Mouse (Mus musculus): ENCODE results near the gene Ccdc85c. TPM values are rescaled to one million over a fixed set of nuclear protein-coding genes. Genes with fewer than 3 reads are reported as not detected.

Ccdc85c gene
- polyA plus RNA-seq, 1 experiment from 2014 or later, result 9.3 TPM

DNA sequence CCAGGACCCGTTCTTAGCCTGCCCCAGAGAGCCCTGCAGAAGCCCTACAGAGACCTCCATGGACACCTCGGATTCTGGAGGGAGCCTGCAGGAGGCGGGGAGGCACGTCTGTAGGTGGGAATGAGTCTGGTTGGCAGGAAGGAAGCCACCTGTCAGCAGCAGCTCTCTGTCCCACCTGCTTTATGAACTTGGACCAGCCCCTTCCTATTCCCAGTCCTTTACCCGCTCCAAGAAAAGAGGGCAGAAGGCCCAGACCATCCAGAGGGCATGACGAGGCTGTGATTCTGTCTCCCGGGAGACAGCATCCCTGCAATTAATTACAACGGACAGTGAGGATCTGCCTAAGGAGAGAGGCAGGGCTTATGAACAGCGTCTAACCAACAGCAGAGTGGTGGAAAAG, 43.3 kb downstream of the Ccdc85c start:
- H3K4me2 ChIP-seq (replicated peaks), result no peak overlapping the region
- H3K27ac ChIP-seq, result no peak overlapping the region
- H3K4me3 ChIP-seq (replicated peaks), result no peak overlapping the region
- no peak overlapping the region for H3K9ac ChIP-seq
- no peak for ATAC-seq
- H3K9me3 ChIP-seq, result no peaks in the 10 kb centered on the region
- peaks cover 42% of the 10 kb centered on the region for H3K4me1 ChIP-seq (replicated peaks)
- no peaks in the 10 kb centered on the region for H3K27me3 ChIP-seq (replicated peaks)
- H3K36me3 ChIP-seq, result no peaks in the 10 kb centered on the region
- 52% methylated on average over 9 of the region's 9 CpGs for WGBS

DNA sequence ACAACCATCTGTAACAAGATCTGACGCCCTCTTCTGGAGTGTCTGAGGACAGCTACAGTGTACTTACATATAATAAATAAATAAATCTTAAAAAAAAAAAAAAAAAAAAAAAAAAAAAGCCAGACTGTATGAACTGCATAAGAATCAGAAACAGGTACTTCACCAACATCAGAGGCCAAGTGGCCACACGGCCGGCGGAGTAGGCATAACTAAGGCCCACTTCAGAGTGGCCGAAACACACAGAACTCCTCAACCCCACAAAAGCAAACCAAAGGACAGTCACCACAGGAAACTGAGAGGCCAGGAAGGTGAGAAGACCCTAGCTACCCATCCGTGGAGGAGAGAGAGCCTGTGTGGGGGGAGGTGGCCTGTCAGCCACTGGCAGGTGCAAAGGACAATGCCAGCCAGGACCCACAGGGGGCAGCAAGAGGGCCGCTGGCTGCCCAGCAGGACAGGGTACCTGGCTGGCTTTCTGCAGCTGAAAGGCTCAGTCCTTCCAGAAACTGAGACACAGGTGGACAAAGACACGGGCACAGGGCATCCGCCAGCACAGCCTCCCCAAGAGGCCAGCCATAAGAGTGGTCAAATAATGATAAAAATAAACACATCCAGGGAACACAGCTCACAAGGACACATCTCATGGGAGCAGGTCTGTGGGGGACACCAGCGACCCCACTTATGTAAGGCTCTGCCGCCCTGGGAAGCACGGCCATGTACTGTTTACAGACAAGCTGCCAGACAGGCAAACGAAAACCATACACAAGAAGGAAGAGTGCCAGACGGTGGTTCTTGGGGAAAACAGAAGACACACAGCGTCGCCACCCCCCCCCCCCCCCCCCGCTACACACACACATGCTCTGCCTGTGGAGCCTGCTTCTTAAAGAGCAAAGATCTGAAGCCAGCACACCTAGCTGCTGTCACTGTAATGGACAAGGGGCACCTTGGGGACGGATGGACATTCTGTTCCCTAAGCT, 44.1 kb downstream of the Ccdc85c start:
- Histone ChIP-seq H3K4me1 (replicated peaks) (peaks cover 37% of the 10 kb centered on the region), H3K4me2 (replicated peaks) (no peak overlapping the region), H3K9me3 (no peaks in the 10 kb centered on the region), H3K27ac (no peak overlapping the region), H3K4me3 (replicated peaks) (no peak overlapping the region), H3K9ac (no peak overlapping the region), H3K36me3 (no peaks in the 10 kb centered on the region), H3K27me3 (replicated peaks) (no peaks in the 10 kb centered on the region)
- no peak for ATAC-seq
- WGBS, result 51% methylated on average over 17 of the region's 18 CpGs

DNA sequence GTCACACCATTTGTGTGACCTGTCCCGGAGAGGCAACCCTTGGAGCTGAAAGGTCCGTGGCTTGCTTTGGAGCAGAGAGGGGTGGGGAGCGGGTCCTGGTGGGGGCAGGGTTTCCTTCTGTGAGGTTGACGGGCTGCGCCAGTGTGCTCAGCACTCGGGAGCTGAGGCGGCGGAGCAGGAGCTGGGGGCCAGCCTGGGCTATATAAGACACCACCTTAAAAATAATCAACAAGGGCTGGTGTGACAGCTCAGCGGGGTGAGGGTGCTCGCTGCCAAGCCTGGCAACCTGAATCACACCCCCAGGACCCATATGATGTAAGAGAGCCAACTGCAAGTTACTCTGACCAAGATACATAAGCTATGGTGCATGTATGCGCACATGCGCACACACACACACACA, 45.1 kb downstream of the Ccdc85c start:
- H3K36me3 ChIP-seq, result no peaks in the 10 kb centered on the region
- H3K4me3 ChIP-seq (replicated peaks), result no peak overlapping the region
- WGBS, result 79% methylated on average over 12 of the region's 12 CpGs
- H3K27ac ChIP-seq, result no peak overlapping the region
- H3K9ac ChIP-seq, result no peak overlapping the region
- no peak for ATAC-seq
- no peak overlapping the region for H3K4me2 ChIP-seq (replicated peaks)
- H3K9me3 ChIP-seq, result no peaks in the 10 kb centered on the region
- H3K4me1 ChIP-seq (replicated peaks), result peaks cover 38% of the 10 kb centered on the region
- H3K27me3 ChIP-seq (replicated peaks), result no peaks in the 10 kb centered on the region

DNA sequence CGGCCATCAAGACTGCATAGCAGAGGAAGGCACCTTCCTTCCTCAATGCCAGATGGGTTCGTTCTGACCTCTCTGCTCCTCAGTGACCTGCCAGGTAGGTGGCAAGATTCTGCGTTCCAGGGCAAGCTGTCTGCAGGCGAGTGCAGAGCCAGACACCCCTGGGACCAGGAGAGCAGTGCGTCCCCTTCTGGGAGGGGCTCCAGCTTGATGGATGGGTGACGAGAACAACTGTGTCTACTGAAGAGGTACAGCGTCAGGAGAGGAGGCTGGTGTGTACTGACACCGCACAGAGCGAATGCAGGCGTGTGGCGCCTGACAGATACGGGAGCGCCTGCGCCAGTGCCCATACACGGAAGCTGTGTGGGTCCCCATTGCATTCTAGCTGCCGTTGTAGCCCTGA, 47.7 kb downstream of the Ccdc85c start:
- H3K4me1 ChIP-seq (replicated peaks), result peaks cover 31% of the 10 kb centered on the region
- H3K36me3 ChIP-seq, result no peaks in the 10 kb centered on the region
- H3K9me3 ChIP-seq, result no peaks in the 10 kb centered on the region
- H3K4me2 ChIP-seq (replicated peaks), result no peak overlapping the region
- H3K27ac ChIP-seq, result no peak overlapping the region
- H3K9ac ChIP-seq, result no peak overlapping the region
- 80% methylated on average over 16 of the region's 16 CpGs for WGBS
- no peak for ATAC-seq
- H3K4me3 ChIP-seq (replicated peaks), result no peak overlapping the region
- no peaks in the 10 kb centered on the region for H3K27me3 ChIP-seq (replicated peaks)

DNA sequence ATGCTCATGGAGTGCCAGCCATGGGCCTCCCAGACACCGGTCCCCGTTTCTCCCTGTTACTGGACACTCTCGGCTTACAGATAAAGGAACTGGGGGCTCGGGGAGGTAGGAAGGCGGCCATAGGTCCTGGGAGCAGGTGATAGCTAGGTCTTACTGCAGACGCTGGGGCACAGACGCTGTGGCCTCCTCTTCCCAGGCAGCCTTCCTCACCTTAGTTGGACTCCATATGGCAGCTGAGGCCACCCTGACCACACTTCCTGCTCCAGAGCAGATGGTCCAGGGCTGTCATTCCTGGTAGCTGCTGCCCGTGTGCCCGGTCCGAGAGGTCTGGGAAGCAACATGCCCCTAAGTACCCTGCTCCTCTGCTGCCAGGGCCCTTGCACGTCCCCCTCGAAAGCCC, 48.3 kb downstream of the Ccdc85c start:
- Histone ChIP-seq H3K4me1 (replicated peaks) (peaks cover 28% of the 10 kb centered on the region), H3K9ac (no peak overlapping the region), H3K27ac (no peak overlapping the region), H3K36me3 (no peaks in the 10 kb centered on the region), H3K4me2 (replicated peaks) (no peak overlapping the region), H3K4me3 (replicated peaks) (no peak overlapping the region), H3K27me3 (replicated peaks) (no peaks in the 10 kb centered on the region), H3K9me3 (no peaks in the 10 kb centered on the region)
- WGBS, result 84% methylated on average over 12 of the region's 12 CpGs
- ATAC-seq, result no peak

DNA sequence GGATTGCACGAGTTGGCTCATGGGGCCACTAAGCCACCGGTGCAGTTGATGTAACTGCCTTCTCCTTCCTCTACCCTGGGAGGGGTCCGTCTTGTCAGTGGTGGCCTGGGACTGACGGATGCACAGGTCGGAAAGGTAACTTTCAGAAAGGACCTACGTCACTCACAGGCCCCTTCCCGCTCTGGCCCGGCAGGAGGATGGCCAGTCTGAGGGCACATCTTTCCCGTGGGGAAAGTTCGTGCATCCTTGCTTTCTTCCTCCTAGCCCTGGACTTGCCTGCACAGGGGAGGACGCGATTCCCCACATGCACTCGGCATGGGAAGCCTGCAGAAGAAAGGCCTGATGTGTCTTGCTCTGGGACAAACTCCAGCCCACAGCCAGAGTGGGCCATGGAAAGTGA, 49.0 kb downstream of the Ccdc85c start:
- no peak for ATAC-seq
- Histone ChIP-seq H3K4me2 (replicated peaks) (no peak overlapping the region), H3K4me3 (replicated peaks) (no peak overlapping the region), H3K4me1 (replicated peaks) (peaks cover 26% of the 10 kb centered on the region), H3K27ac (no peak overlapping the region), H3K9me3 (no peaks in the 10 kb centered on the region), H3K9ac (no peak overlapping the region), H3K27me3 (replicated peaks) (no peaks in the 10 kb centered on the region), H3K36me3 (no peaks in the 10 kb centered on the region)
- WGBS, result 79% methylated on average over 13 of the region's 13 CpGs

DNA sequence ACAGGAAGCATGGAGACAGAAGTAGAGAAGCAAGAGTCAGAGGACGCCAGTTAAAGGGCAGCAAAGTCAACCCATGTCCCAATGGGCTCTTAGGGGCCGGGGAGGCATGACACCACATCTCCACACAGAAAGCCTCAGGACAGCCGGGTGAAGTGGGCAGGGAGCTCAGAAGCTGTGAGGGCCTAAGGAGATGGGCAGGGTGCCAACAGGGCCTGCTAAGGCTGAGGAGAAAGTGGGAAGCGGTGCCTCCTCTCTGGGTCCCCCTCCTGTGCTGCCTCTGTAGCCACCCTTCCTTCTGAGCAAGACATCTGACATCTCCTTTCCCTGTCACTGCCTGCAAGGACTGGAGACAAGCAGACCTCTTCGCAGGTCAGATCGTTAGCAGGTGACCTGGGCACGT, 49.4 kb downstream of the Ccdc85c start:
- no peaks in the 10 kb centered on the region for H3K36me3 ChIP-seq
- H3K4me3 ChIP-seq (replicated peaks), result no peak overlapping the region
- H3K27me3 ChIP-seq (replicated peaks), result no peaks in the 10 kb centered on the region
- ATAC-seq, result no peak
- H3K9me3 ChIP-seq, result no peaks in the 10 kb centered on the region
- H3K4me1 ChIP-seq (replicated peaks), result peaks cover 27% of the 10 kb centered on the region
- H3K27ac ChIP-seq, result no peak overlapping the region
- H3K9ac ChIP-seq, result no peak overlapping the region; the same call in 1 of the 2 replicates
- whole genome bisulfite sequencing, result 79% methylated on average over 7 of the region's 7 CpGs
- no peak overlapping the region for H3K4me2 ChIP-seq (replicated peaks)

DNA sequence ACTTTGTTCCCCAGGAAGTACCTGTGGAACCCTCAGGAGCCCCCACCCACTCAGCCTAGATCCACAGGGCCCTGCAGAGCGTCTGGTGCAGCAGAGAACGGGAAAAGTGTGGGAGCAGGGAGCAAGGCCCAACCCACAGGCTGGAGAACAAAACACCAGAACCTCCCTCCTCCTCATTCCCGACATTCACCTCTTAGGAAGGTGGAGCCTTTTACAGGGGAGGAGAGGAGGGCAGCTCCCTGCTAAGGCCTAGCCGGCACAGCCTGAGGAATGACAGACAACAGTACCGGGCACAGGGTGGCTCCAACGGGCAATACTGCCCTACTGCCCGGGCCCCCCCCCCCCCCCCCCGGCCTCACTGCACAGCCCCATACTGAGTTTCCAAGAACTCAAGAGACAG, 51.9 kb downstream of the Ccdc85c start:
- H3K27ac ChIP-seq, result peak overlapping the region; percentile 27; the same call in 1 of the 2 replicates
- no peak overlapping the region for H3K4me3 ChIP-seq (replicated peaks)
- no peak overlapping the region for H3K4me2 ChIP-seq (replicated peaks)
- H3K4me1 ChIP-seq (replicated peaks), result peaks cover 49% of the 10 kb centered on the region
- H3K27me3 ChIP-seq (replicated peaks), result no peaks in the 10 kb centered on the region
- H3K9me3 ChIP-seq, result no peaks in the 10 kb centered on the region
- ATAC-seq, result 0 out of 2 replicates have a peak, but pooled peaks have one; percentile 21
- no peak overlapping the region for H3K9ac ChIP-seq
- WGBS, result 38% methylated on average over 8 of the region's 8 CpGs
- no peaks in the 10 kb centered on the region for H3K36me3 ChIP-seq

DNA sequence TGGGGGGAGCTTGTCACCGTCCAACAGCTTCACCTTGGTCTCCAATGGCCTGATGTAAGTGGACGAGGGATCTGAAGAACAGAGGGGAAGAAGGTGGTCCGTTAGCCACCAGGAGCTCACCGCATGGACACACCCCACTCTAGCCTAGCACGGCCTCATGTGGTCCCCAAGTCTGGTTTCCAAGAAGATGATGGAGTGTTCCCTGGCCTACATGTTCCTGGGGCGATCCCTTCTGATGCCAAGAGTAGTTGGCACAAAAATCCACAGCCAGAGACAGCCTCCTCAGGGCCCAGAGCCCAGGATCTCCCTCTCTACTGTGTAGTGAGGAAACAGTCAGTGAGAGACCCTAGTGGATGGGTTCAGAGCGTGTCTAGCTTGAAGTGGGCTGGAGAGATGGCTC, 53.5 kb downstream of the Ccdc85c start:
- Histone ChIP-seq H3K4me3 (replicated peaks) (no peak overlapping the region), H3K36me3 (no peaks in the 10 kb centered on the region), H3K9ac (no peak overlapping the region), H3K9me3 (no peaks in the 10 kb centered on the region), H3K4me2 (replicated peaks) (no peak overlapping the region), H3K27me3 (replicated peaks) (no peaks in the 10 kb centered on the region), H3K4me1 (replicated peaks) (peaks cover 52% of the 10 kb centered on the region), H3K27ac (no peak overlapping the region)
- no peak for ATAC-seq
- WGBS, result 89% methylated on average over 7 of the region's 7 CpGs

DNA sequence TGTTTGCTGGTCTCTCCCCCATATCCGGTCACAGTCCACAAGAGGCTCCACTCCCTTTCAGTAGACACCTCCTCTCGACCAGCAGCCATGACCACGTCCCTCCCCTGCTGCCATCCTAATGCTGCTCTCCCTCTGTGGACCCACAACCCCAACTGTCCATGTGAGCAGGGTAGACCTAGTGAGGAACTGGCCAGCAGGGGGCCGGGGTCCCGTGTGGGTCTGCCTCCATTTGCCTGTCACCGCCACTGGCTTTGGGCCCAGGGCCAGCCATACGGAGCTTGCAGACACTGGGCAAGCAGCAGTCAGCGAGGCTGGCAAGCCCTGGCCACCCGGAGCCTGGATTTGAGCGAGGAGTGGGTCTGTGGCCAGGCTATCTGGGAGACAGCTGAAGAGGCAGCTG, 54.0 kb downstream of the Ccdc85c start:
- Histone ChIP-seq H3K4me3 (replicated peaks) (no peak overlapping the region), H3K27me3 (replicated peaks) (no peaks in the 10 kb centered on the region), H3K36me3 (no peaks in the 10 kb centered on the region), H3K27ac (no peak overlapping the region), H3K9ac (no peak overlapping the region), H3K4me1 (replicated peaks) (peaks cover 52% of the 10 kb centered on the region), H3K4me2 (replicated peaks) (no peak overlapping the region), H3K9me3 (no peaks in the 10 kb centered on the region)
- WGBS, result 53% methylated on average over 10 of the region's 10 CpGs
- ATAC-seq, result no peak

DNA sequence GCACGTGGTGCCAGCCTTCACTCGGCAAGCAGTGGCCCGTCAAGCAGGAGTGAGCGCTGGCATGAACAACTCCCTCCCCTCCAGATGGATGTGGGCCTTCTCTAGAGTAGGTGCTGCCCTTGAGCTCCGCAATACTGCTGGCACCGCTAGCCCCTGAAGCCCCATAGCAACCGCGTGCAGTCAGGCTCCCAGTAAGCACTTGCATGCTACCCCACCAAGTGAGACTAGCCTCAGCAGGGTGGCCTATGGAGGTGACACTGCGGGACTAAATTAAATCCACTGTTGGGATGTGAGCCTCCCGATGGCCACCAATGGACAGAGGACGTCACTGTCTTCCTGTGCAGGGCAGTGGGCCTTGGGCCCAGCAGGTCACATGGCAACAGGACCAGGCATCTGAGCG, 54.6 kb downstream of the Ccdc85c start:
- 74% methylated on average over 12 of the region's 12 CpGs for WGBS
- ATAC-seq, result no peak
- H3K4me2 ChIP-seq (replicated peaks), result no peak overlapping the region
- no peaks in the 10 kb centered on the region for H3K27me3 ChIP-seq (replicated peaks)
- no peaks in the 10 kb centered on the region for H3K36me3 ChIP-seq
- H3K9me3 ChIP-seq, result no peaks in the 10 kb centered on the region
- H3K4me3 ChIP-seq (replicated peaks), result no peak overlapping the region
- H3K27ac ChIP-seq, result no peak overlapping the region
- H3K4me1 ChIP-seq (replicated peaks), result peaks cover 46% of the 10 kb centered on the region
- H3K9ac ChIP-seq, result no peak overlapping the region

DNA sequence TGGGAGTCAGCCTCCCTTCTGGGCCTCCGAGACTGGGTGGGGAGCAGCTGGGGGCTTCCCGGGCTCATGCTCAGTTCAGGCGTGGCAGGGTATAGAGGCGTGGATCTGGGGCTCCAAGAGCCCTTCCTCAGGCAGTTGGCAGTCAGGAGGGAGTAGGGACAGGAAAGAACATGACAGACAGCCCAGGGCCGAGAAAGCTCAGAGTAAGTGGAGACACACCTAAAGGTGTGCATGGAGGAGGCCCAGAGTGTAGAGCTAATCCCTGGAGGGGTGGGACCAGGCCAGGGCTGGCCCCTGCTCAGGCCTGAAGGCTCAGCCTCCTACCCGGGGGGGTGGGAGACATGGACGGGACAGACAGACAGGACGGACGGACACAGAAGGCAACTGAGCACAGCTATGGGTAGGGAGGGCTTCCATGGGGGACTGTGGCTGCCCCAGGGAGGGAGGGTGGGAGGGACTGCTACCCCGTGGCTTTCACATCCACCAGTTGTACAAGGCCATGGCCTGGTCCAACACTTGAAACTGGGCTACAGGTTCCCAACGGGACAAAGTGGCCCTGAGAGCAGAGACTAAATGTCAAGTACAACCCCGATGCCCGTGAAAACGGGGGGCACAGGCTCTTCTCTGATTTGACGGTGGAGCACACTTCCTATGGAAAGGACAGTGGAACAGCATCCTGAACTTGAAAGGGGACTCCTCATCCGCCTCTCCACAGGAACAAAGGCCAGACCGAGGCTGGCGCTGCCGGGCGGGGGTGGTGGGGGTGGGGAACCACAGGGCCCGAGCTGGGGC, 55.2 kb downstream of the Ccdc85c start:
- no peaks in the 10 kb centered on the region for H3K36me3 ChIP-seq
- WGBS, result 68% methylated on average over 21 of the region's 21 CpGs
- H3K4me1 ChIP-seq (replicated peaks), result peaks cover 43% of the 10 kb centered on the region
- peak overlapping the region; percentile 11; the same call in 1 of the 2 replicates for H3K4me2 ChIP-seq (replicated peaks)
- H3K4me3 ChIP-seq (replicated peaks), result no peak overlapping the region
- no peak for ATAC-seq
- no peak overlapping the region; the same call in 1 of the 2 replicates for H3K9ac ChIP-seq
- H3K9me3 ChIP-seq, result no peaks in the 10 kb centered on the region
- no peaks in the 10 kb centered on the region for H3K27me3 ChIP-seq (replicated peaks)
- peak overlapping the region; percentile 56; the same call in 1 of the 2 replicates for H3K27ac ChIP-seq

Data from intestine, embryonic 15.5 days (tissue).